Mouse (Mus musculus) forebrain, embryonic 10.5 days (tissue): ENCODE measurements around the gene Gm7697. TPM values are rescaled to one million over a fixed set of nuclear protein-coding genes. Genes with fewer than 3 reads are reported as not detected.

Experiments used
- polyA plus RNA-seq: library from polyadenylated mRNA; unstranded; fragments of >200 nt; fragmentation: Nextera tagmentation; extraction: Ambion mirVana; gene quantifications from 2 replicates; pipeline ENCODE4 v1.2.1, GENCODE M21; 2016

The Gm7697 gene
- polyA plus RNA-seq, 1 experiment from 2014 or later, result not detected

Other genes with a start within 250 kb of the Gm7697 start
- gene Gm9495, start 69.4 kb downstream of the Gm7697 start, polyA plus RNA-seq, result not detected in 2 replicates
- 29.4 and 30.7 TPM in 2 replicates for gene Zfp868, start 102.6 kb upstream of the Gm7697 start, polyA plus RNA-seq
- 2.1 and 2.6 TPM in 2 replicates for gene Zfp964, start 131.5 kb upstream of the Gm7697 start, polyA plus RNA-seq
- gene Zfp869, start 187.7 kb upstream of the Gm7697 start, polyA plus RNA-seq, result 31.6 and 33.6 TPM in 2 replicates
- 4.6 and 5.8 TPM in 2 replicates for gene Zfp963, start 227.0 kb upstream of the Gm7697 start, polyA plus RNA-seq